Mouse (Mus musculus) CH12.LX (cell line): ENCODE results near the gene Dusp22. TPM values are rescaled to one million over a fixed set of nuclear protein-coding genes. Genes with fewer than 3 reads are reported as not detected.

Experiments used
- DNase-seq: peaks from one replicate; pipeline ENCODE4 v3.0.0-alpha.2; 2013; ENCODE audit errors: extremely low read depth
- H3K27ac ChIP-seq: 2 replicates; pipeline ENCODE4 v1.5.1; 2012; ENCODE audit warnings: low read depth, mild to moderate bottlenecking, control low read depth, moderate library complexity; ENCODE audit not compliant: insufficient read depth
- H3K27me3 ChIP-seq: replicated peaks from 2 replicates; pipeline ENCODE3; 2012; ENCODE audit warnings: inconsistent platforms
- H3K36me3 ChIP-seq, 2 experiments: replicated peaks in 1 of 2; 2 replicates each; pipeline versions ENCODE3 to v1.6.1; 2012; ENCODE audit warnings: inconsistent platforms in 1 of 2, low read length in 1 of 2, mild to moderate bottlenecking in 1 of 2, mixed read lengths in 1 of 2, moderate library complexity in 1 of 2; ENCODE audit not compliant: control insufficient read depth in 1 of 2, insufficient read depth in 1 of 2
- H3K4me1 ChIP-seq, 2 experiments: 2 replicates each; pipeline ENCODE4 v1.6.1; 2012; ENCODE audit warnings: inconsistent platforms in 1 of 2, moderate library complexity in 1 of 2; ENCODE audit not compliant: insufficient read depth in 2 of 2, control insufficient read depth in 1 of 2
- H3K4me2 ChIP-seq: 2 replicates; pipeline ENCODE4 v1.6.1; 2012; ENCODE audit warnings: low read depth, mild to moderate bottlenecking, control low read depth; ENCODE audit not compliant: poor library complexity, insufficient read depth, severe bottlenecking
- H3K4me3 ChIP-seq, 3 experiments: fragments of 150-350 bp in 1 of 3; sonication (generic) in 1 of 3; replicated peaks in 1 of 3; 2 replicates each; pipeline versions ENCODE3 to v1.5.1; 2011 to 2012; ENCODE audit warnings: low read depth in 2 of 3, low read length in 2 of 3, mild to moderate bottlenecking in 2 of 3, moderate library complexity in 2 of 3, control low read depth in 1 of 3, improper control_type of control experiment in 1 of 3, inconsistent platforms in 1 of 3, mixed read lengths in 1 of 3; ENCODE audit not compliant: poor library complexity in 1 of 3
- H3K79me2 ChIP-seq: replicated peaks from 2 replicates; pipeline ENCODE4 v1.6.1; 2012; ENCODE audit warnings: mild to moderate bottlenecking, moderate library complexity; ENCODE audit not compliant: control insufficient read depth, poor library complexity, insufficient read depth, severe bottlenecking; ENCODE audit errors: extremely low read depth
- H3K9ac ChIP-seq: 2 replicates; pipeline ENCODE4 v1.6.1; 2012; ENCODE audit warnings: low read depth, mild to moderate bottlenecking, control low read depth, moderate library complexity; ENCODE audit not compliant: insufficient read depth
- H3K9me3 ChIP-seq: replicated peaks from 2 replicates; pipeline ENCODE3; 2012; ENCODE audit warnings: low read length, inconsistent platforms, mixed read lengths
- BHLHE40 ChIP-seq: IDR thresholded peaks from 2 replicates; pipeline ENCODE4 v1.6.1; 2011; ENCODE audit warnings: mild to moderate bottlenecking, low read depth, low read length, improper control_type of control experiment
- CHD1 ChIP-seq: IDR thresholded peaks from 2 replicates; pipeline ENCODE4 v1.6.1; 2012; ENCODE audit warnings: low read depth, low read length, improper control_type of control experiment, inconsistent platforms
- CHD2 ChIP-seq: IDR thresholded peaks from 2 replicates; pipeline ENCODE4 v1.6.1; 2011; ENCODE audit warnings: low read length, improper control_type of control experiment
- CTCF ChIP-seq, 2 experiments: IDR thresholded peaks in 1 of 2; conservative IDR thresholded peaks in 1 of 2; 2 replicates each; pipeline ENCODE4 v1.5.1; 2011 to 2012; ENCODE audit warnings: low read depth in 2 of 2, low read length in 2 of 2, improper control_type of control experiment in 1 of 2, inconsistent platforms in 1 of 2, mild to moderate bottlenecking in 1 of 2, moderate library complexity in 1 of 2
- E2F4 ChIP-seq: IDR thresholded peaks from 2 replicates; pipeline ENCODE4 v1.6.1; 2011; ENCODE audit warnings: low read depth, low read length, improper control_type of control experiment; ENCODE audit not compliant: insufficient replicate concordance
- ELF1 ChIP-seq: IDR thresholded peaks from 2 replicates; pipeline ENCODE4 v1.6.1; 2014; ENCODE audit warnings: low read depth, mild to moderate bottlenecking, inconsistent platforms, low read length, improper control_type of control experiment
- EP300 ChIP-seq: IDR thresholded peaks from 2 replicates; pipeline ENCODE4 v1.6.1; 2011; ENCODE audit warnings: low read length, improper control_type of control experiment
- ETS1 ChIP-seq: conservative IDR thresholded peaks from 2 replicates; pipeline ENCODE4 v1.6.1; 2012; ENCODE audit warnings: low read depth, mild to moderate bottlenecking, inconsistent platforms, low read length, improper control_type of control experiment, moderate library complexity
- GABPA ChIP-seq: IDR thresholded peaks from 2 replicates; pipeline ENCODE4 v1.6.1; 2012; ENCODE audit warnings: low read depth, low read length, improper control_type of control experiment, inconsistent platforms; ENCODE audit not compliant: insufficient replicate concordance
- HCFC1 ChIP-seq: IDR thresholded peaks from 2 replicates; pipeline ENCODE4 v1.6.1; 2012; ENCODE audit warnings: low read depth, mild to moderate bottlenecking, inconsistent platforms, low read length, improper control_type of control experiment
- IRF4 ChIP-seq: IDR thresholded peaks from 2 replicates; pipeline ENCODE4 v1.6.1; 2014; ENCODE audit warnings: low read depth, mild to moderate bottlenecking, inconsistent platforms, low read length, improper control_type of control experiment
- JUN ChIP-seq: IDR thresholded peaks from 2 replicates; pipeline ENCODE4 v1.6.1; 2011; ENCODE audit warnings: low read depth, mild to moderate bottlenecking, low read length, improper control_type of control experiment, moderate library complexity; ENCODE audit not compliant: insufficient read depth
- JUND ChIP-seq: conservative IDR thresholded peaks from 2 replicates; pipeline ENCODE4 v1.6.1; 2011; ENCODE audit warnings: low read depth, low read length, improper control_type of control experiment
- KAT2A ChIP-seq: IDR thresholded peaks from 2 replicates; pipeline ENCODE4 v1.6.1; 2012; ENCODE audit warnings: low read length, improper control_type of control experiment, inconsistent platforms; ENCODE audit not compliant: insufficient replicate concordance
- MAFK ChIP-seq: IDR thresholded peaks from 2 replicates; pipeline ENCODE4 v1.6.1; 2011; ENCODE audit warnings: low read length, improper control_type of control experiment; ENCODE audit not compliant: insufficient replicate concordance
- MAX ChIP-seq: IDR thresholded peaks from 2 replicates; pipeline ENCODE4 v1.6.1; 2011; ENCODE audit warnings: low read length, improper control_type of control experiment
- MAZ ChIP-seq: IDR thresholded peaks from 2 replicates; pipeline ENCODE4 v1.6.1; 2012; ENCODE audit warnings: low read depth, mild to moderate bottlenecking, inconsistent platforms, low read length, improper control_type of control experiment, moderate library complexity
- MEF2A ChIP-seq: IDR thresholded peaks from 2 replicates; pipeline ENCODE4 v1.6.1; 2014; ENCODE audit warnings: low read depth, mild to moderate bottlenecking, inconsistent platforms, low read length, improper control_type of control experiment, borderline replicate concordance
- MXI1 ChIP-seq: IDR thresholded peaks from 2 replicates; pipeline ENCODE4 v1.6.1; 2011; ENCODE audit warnings: mild to moderate bottlenecking, low read depth, low read length, improper control_type of control experiment
- MYC ChIP-seq: IDR thresholded peaks from 2 replicates; pipeline ENCODE4 v1.6.1; 2011; ENCODE audit warnings: low read depth, mild to moderate bottlenecking, improper control_type of control experiment, low read length
- NELFE ChIP-seq: IDR thresholded peaks from 2 replicates; pipeline ENCODE4 v1.6.1; 2011; ENCODE audit warnings: low read depth, low read length, improper control_type of control experiment
- NRF1 ChIP-seq: IDR thresholded peaks from 2 replicates; pipeline ENCODE4 v1.6.1; 2014; ENCODE audit warnings: low read depth, mild to moderate bottlenecking, inconsistent platforms, low read length, improper control_type of control experiment, moderate library complexity
- PAX5 ChIP-seq: IDR thresholded peaks from 2 replicates; pipeline ENCODE4 v1.6.1; 2012; ENCODE audit warnings: low read length, inconsistent platforms, mixed read lengths
- POLR2A ChIP-seq: IDR thresholded peaks from 2 replicates; pipeline ENCODE4 v1.6.1; 2011; ENCODE audit warnings: low read depth, mild to moderate bottlenecking, improper control_type of control experiment, low read length
- POLR2AphosphoS2 ChIP-seq: IDR thresholded peaks from 2 replicates; pipeline ENCODE4 v1.6.1; 2011; ENCODE audit warnings: low read depth, low read length, improper control_type of control experiment
- RAD21 ChIP-seq: IDR thresholded peaks from 2 replicates; pipeline ENCODE4 v1.6.1; 2011; ENCODE audit warnings: low read depth, mild to moderate bottlenecking, low read length, improper control_type of control experiment, moderate library complexity
- RCOR1 ChIP-seq: conservative IDR thresholded peaks from 2 replicates; pipeline ENCODE4 v1.6.1; 2012; ENCODE audit warnings: low read depth, mild to moderate bottlenecking, inconsistent platforms, low read length, improper control_type of control experiment
- SIN3A ChIP-seq: IDR thresholded peaks from 2 replicates; pipeline ENCODE4 v1.6.1; 2012; ENCODE audit warnings: low read length, improper control_type of control experiment, inconsistent platforms
- SMC3 ChIP-seq: IDR thresholded peaks from 2 replicates; pipeline ENCODE4 v1.6.1; 2011; ENCODE audit warnings: low read depth, low read length, improper control_type of control experiment
- TBP ChIP-seq: conservative IDR thresholded peaks from 2 replicates; pipeline ENCODE4 v1.6.1; 2011; ENCODE audit warnings: low read depth, low read length, improper control_type of control experiment
- TCF12 ChIP-seq: IDR thresholded peaks from 2 replicates; pipeline ENCODE4 v1.6.1; 2014; ENCODE audit warnings: low read depth, mild to moderate bottlenecking, inconsistent platforms, low read length, improper control_type of control experiment
- UBTF ChIP-seq: IDR thresholded peaks from 2 replicates; pipeline ENCODE4 v1.6.1; 2012; ENCODE audit warnings: low read depth, mild to moderate bottlenecking, inconsistent platforms, low read length, improper control_type of control experiment, moderate library complexity
- USF1 ChIP-seq: IDR thresholded peaks from 2 replicates; pipeline ENCODE4 v1.6.1; 2014; ENCODE audit warnings: low read depth, mild to moderate bottlenecking, inconsistent platforms, low read length, improper control_type of control experiment
- USF2 ChIP-seq: conservative IDR thresholded peaks from 2 replicates; pipeline ENCODE4 v1.6.1; 2011; ENCODE audit warnings: low read depth, low read length, improper control_type of control experiment
- ZC3H11A ChIP-seq: IDR thresholded peaks from 2 replicates; pipeline ENCODE4 v1.6.1; 2012; ENCODE audit warnings: low read depth, mild to moderate bottlenecking, inconsistent platforms, low read length, improper control_type of control experiment
- ZKSCAN1 ChIP-seq: IDR thresholded peaks from 2 replicates; pipeline ENCODE4 v1.6.1; 2012; ENCODE audit warnings: low read depth, inconsistent platforms, low read length, improper control_type of control experiment, borderline replicate concordance
- ZMIZ1 ChIP-seq: IDR thresholded peaks from 2 replicates; pipeline ENCODE4 v1.6.1; 2012; ENCODE audit warnings: low read depth, mild to moderate bottlenecking, inconsistent platforms, low read length, improper control_type of control experiment
- ZNF384 ChIP-seq: IDR thresholded peaks from 2 replicates; pipeline ENCODE4 v1.6.1; 2012; ENCODE audit warnings: low read depth, low read length, improper control_type of control experiment, inconsistent platforms
- dilution Hi-C: fragments of 300-500 bp; cut with MboI; formaldehyde crosslinking; loops from 2 replicates; pipeline ENCODE4 v1.14.3; 2020; ENCODE audit warnings: low sequenced_read_pairs; ENCODE audit not compliant: extremely low pct_unique_long_range_greater_than_20kb, extremely low pct_ligation_motif_present
- in situ Hi-C: fragments of 300-500 bp; cut with MboI; formaldehyde crosslinking; loops from 3 replicates; pipeline ENCODE4 v1.14.3; 2019; ENCODE audit warnings: low sequenced_read_pairs, low pct_ligation_motif_present, low pct_unique_long_range_greater_than_20kb, mixed read lengths
- polyA plus RNA-seq: library from polyadenylated mRNA; unstranded; fragments of >175 nt; gene quantifications from 2 replicates; pipeline ENCODE4 v1.2.1, GENCODE M21; 2012; ENCODE audit warnings: low read depth; ENCODE audit not compliant: insufficient read length
- total RNA-seq, 2 experiments: library from RNA; depleted of rRNA; stranded (reverse); fragments of 300-350 nt in 1 of 2; fragments of >200 nt in 1 of 2; gene quantifications; 2 replicates each; pipeline ENCODE4 v1.2.3; 2012 to 2014

The Dusp22 gene
- total and polyA plus RNA-seq, 3 experiments, result 18.0 to 28.7 (median 22.5) TPM

- no peaks in the 10 kb centered on the region; the same call in 1 of the 2 replicates for H3K79me2 ChIP-seq
- DNase-seq, result no peak
- 0 out of 2 replicates have a peak, but pooled peaks have one; percentile 42 for TF ChIP-seq ELF1
- no peak for TF ChIP-seq E2F4
- peak; percentile 99 for TF ChIP-seq TCF12
- TF ChIP-seq BHLHE40, result peak; percentile 93
- peak; percentile 81 for TF ChIP-seq ETS1
- TF ChIP-seq IRF4, result peak; percentile 90
- TF ChIP-seq UBTF, result no peak
- no peak for TF ChIP-seq POLR2AphosphoS2
- no peak for TF ChIP-seq CHD1
- TF ChIP-seq TBP, result peak; percentile 46; the same call in 1 of the 2 replicates
- TF ChIP-seq ZKSCAN1, result no peak
- peak; percentile 83; the same call in 1 of the 2 replicates for TF ChIP-seq MAX
- no peak for TF ChIP-seq HCFC1
- no peak for TF ChIP-seq SMC3
- no peak for TF ChIP-seq NRF1
- TF ChIP-seq ZMIZ1, result no peak
- no peak for TF ChIP-seq NELFE
- no peak for TF ChIP-seq MXI1
- TF ChIP-seq POLR2A, result peak; percentile 43; the same call in 1 of the 2 replicates
- TF ChIP-seq USF2, result peak; percentile 86
- TF ChIP-seq PAX5, result no peak
- peak; percentile 79 for TF ChIP-seq EP300
- TF ChIP-seq JUN, result no peak; the same call in 1 of the 2 replicates
- no peak for TF ChIP-seq MAFK
- TF ChIP-seq CHD2, result peak; percentile 58; the same call in 1 of the 2 replicates
- TF ChIP-seq GABPA, result no peak
- TF ChIP-seq MEF2A, result peak; percentile 85
- no peak for TF ChIP-seq ZC3H11A
- peak; percentile 94 for TF ChIP-seq ZNF384
- TF ChIP-seq RCOR1, result no peak
- no peak for TF ChIP-seq SIN3A
- peak; percentile 47; the same call in 1 of the 2 replicates for TF ChIP-seq MYC
- TF ChIP-seq USF1, result peak; percentile 89
- TF ChIP-seq CTCF (conservative IDR thresholded peaks at IDR 0.05 in 1 of 2, IDR thresholded peaks at IDR 0.05 in 1 of 2; ENCODE audit: low read depth in 2 of 2, low read length in 2 of 2), result no peak
- no peak for TF ChIP-seq RAD21
- TF ChIP-seq KAT2A, result no peak
- TF ChIP-seq MAZ, result peak; percentile 88
- TF ChIP-seq JUND, result no peak; the same call in 1 of the 2 replicates
- no peaks in the 10 kb centered on the region for H3K36me3 ChIP-seq
- H3K27me3 ChIP-seq, result no peaks in the 10 kb centered on the region
- H3K27ac ChIP-seq, result peak overlapping the region; percentile 87
- dilution Hi-C loops, result no loop called here
- peaks cover 2% of the 10 kb centered on the region for H3K9me3 ChIP-seq
- H3K9ac ChIP-seq, result peak overlapping the region; percentile 58
- H3K4me2 ChIP-seq, result peak overlapping the region; percentile 62
- peaks cover 13 to 77% of the 10 kb centered on the region in 2 experiments for H3K4me1 ChIP-seq
- H3K4me3 ChIP-seq, result peak overlapping the region in 1 of 3 experiments; percentile 15
- in situ Hi-C loops, result no loop called here
Observed at GRCm38 (mm10) chr13:30632998-30633397, 26.8 kb upstream of the Dusp22 start.
